Mouse (Mus musculus): ENCODE measurements around the gene B4galt3. TPM values are rescaled to one million over a fixed set of nuclear protein-coding genes. Genes with fewer than 3 reads are reported as not detected.

B4galt3 gene
- polyA plus RNA-seq, 1 experiment from 2014 or later: 44.4 TPM

- 64% methylated on average over 5 of the region's 5 CpGs for WGBS
- peak overlapping the region; percentile 78 for H3K4me3 ChIP-seq
- no peaks in the 10 kb centered on the region for H3K9me3 ChIP-seq (replicated peaks)
- H3K36me3 ChIP-seq: peaks cover 39% of the 10 kb centered on the region
- no peaks in the 10 kb centered on the region for H3K27me3 ChIP-seq
- no peak for ATAC-seq (replicated peaks; ENCODE audit: insufficient number of reproducible peaks, insufficient read depth, low FRiP score, low read depth)
- H3K9ac ChIP-seq: peak overlapping the region; percentile 79
- H3K4me2 ChIP-seq: peak overlapping the region; percentile 86
- H3K4me1 ChIP-seq (replicated peaks): peaks cover 19% of the 10 kb centered on the region
- no peak overlapping the region for H3K27ac ChIP-seq
Observed at GRCm38 (mm10) chr1:171279721-171280120, 9.6 kb downstream of the B4galt3 start.

GRCm38 (mm10) chr1:171280250-171280915 is 10.3 kb downstream of the B4galt3 start:
- Histone ChIP-seq H3K4me3 (peak overlapping the region; percentile 78), H3K4me1 (replicated peaks) (peaks cover 19% of the 10 kb centered on the region), H3K4me2 (peak overlapping the region; percentile 86), H3K36me3 (peaks cover 39% of the 10 kb centered on the region), H3K27me3 (no peaks in the 10 kb centered on the region), H3K9ac (peak overlapping the region; percentile 79), H3K27ac (peak overlapping the region; percentile 71), H3K9me3 (replicated peaks) (no peaks in the 10 kb centered on the region)
- WGBS: 1% methylated on average over 25 of the region's 25 CpGs
- ATAC-seq (replicated peaks; ENCODE audit: insufficient number of reproducible peaks, insufficient read depth, low FRiP score, low read depth): peak; percentile 8; the same call in 1 of the 2 replicates

- peak within 1 kb of the TSS; percentile 79 for H3K9ac ChIP-seq
- H3K9me3 ChIP-seq (replicated peaks): no peaks in the 10 kb centered on the region
- peaks cover 34% of the 10 kb centered on the region for H3K36me3 ChIP-seq
- H3K27me3 ChIP-seq: no peaks in the 10 kb centered on the region
- H3K4me2 ChIP-seq: peak within 1 kb of the TSS; percentile 86
- H3K4me1 ChIP-seq (replicated peaks): peaks cover 24% of the 10 kb centered on the region
- WGBS: under 1% methylated on average over 26 of the region's 26 CpGs
- ATAC-seq (replicated peaks; ENCODE audit: insufficient number of reproducible peaks, insufficient read depth, low FRiP score, low read depth): peak; percentile 98
- peak within 1 kb of the TSS; percentile 90 for H3K27ac ChIP-seq
- peak within 1 kb of the TSS; percentile 78 for H3K4me3 ChIP-seq
Observed at GRCm38 (mm10) chr1:171280916-171281527, 10.9 kb downstream of the B4galt3 start, which contains the start of gene Ppox. Gene Ppox (minus strand): TSS chr1:171281186.

GRCm38 (mm10) chr1:171281528-171281923 is 11.4 kb downstream of the B4galt3 start:
- Histone ChIP-seq H3K27ac (peak overlapping the region; percentile 90), H3K9me3 (replicated peaks) (no peaks in the 10 kb centered on the region), H3K27me3 (no peaks in the 10 kb centered on the region), H3K4me3 (peak overlapping the region; percentile 78), H3K9ac (peak overlapping the region; percentile 71), H3K4me2 (peak overlapping the region; percentile 86), H3K36me3 (peaks cover 34% of the 10 kb centered on the region), H3K4me1 (replicated peaks) (peaks cover 28% of the 10 kb centered on the region)
- 0% methylated on average over 10 of the region's 10 CpGs for WGBS
- peak; percentile 41; the same call in 1 of the 2 replicates for ATAC-seq (replicated peaks; ENCODE audit: insufficient number of reproducible peaks, insufficient read depth, low FRiP score, low read depth)

DNA sequence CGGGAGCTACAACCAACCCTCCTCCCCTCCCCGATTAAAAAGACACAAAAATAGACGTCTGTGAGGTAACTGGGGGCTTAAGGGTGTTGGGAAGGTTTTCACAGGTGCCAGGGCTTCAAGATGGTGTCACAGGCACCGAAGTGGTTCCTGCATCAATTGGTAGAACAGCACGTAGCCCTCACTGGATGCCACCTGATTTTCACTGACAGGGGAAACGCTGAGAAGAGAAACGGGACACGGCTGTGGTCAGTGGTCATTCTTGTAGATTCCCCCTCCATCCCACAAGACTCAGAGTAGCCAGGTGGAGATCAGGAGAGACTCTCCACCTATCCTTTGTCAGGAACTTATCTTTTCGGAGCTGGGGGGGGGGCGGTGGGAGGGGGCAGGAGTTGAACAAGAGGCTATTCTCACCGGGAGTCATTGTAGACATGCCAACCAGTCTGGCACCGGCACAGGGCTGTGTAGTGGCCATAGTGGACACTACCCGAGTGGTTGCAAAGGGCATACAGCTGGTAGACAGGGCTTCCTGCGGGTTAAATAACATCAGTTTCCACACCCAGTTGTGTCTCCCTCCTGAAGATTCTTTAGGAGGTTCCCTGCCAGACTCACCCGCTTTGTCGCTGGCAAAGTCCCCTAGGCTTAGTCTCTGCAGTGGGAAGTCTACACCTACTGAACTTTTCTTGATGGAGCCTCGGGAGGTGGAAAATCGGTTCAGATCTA is 12.1 kb downstream of the B4galt3 start:
- peaks cover 35% of the 10 kb centered on the region for H3K4me1 ChIP-seq (replicated peaks)
- H3K27me3 ChIP-seq: no peaks in the 10 kb centered on the region
- WGBS: 73% methylated on average over 18 of the region's 18 CpGs
- H3K27ac ChIP-seq: peak overlapping the region; percentile 90; the same call in 1 of the 2 replicates
- no peak for ATAC-seq (replicated peaks; ENCODE audit: insufficient number of reproducible peaks, insufficient read depth, low FRiP score, low read depth)
- peaks cover 28% of the 10 kb centered on the region; the same call in 1 of the 2 replicates for H3K36me3 ChIP-seq
- no peaks in the 10 kb centered on the region for H3K9me3 ChIP-seq (replicated peaks)
- peak overlapping the region; percentile 71; the same call in 1 of the 2 replicates for H3K9ac ChIP-seq
- H3K4me2 ChIP-seq: peak overlapping the region; percentile 86; the same call in 1 of the 2 replicates
- H3K4me3 ChIP-seq: peak overlapping the region; percentile 78

DNA sequence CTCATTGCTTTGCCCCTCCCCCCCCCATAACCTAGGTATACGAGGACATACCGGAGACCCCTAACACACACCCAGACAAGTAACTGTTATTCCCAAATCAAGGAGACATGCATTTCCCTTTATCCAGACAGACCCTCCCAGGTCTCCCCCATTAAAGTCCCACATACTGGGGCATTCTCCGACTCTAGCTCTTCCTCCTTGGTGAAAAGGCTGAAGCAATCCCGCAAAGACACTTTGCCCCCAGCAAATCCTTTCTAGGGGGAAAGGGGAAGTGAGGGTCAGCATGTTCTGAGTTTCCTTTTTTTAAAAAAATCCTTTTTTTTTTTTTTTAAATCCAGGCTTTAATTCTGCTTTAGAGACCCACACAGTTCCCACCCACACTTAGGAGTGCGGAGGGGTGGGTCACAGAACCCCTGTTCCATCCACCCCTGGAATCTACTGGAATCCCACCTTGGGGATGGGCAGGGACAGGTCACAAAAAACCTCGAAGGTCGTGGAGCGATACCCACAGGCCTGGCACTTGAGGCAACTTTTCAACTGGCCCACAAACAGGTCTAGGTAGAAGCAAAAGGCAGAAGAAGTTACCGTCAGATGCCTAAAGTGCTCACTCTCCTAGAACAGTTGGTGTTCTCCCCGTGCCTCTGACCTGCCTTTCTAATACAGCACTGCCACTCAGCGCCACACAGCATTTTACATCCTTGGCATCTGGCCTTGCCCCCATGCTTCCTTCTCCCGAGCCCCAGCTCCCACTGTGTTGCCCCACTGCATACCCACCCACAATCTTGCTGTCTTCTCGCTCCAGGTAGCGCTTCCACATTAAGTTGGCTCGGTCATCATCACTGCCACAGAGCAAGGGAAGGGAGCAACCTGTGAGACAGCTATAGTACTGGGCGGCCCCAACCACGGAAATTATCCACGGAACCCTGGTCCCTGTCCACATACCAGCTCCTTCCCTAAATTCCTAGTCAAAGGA is 13.3 kb downstream of the B4galt3 start:
- H3K4me1 ChIP-seq (replicated peaks): peaks cover 40% of the 10 kb centered on the region
- H3K9me3 ChIP-seq (replicated peaks): no peaks in the 10 kb centered on the region
- no peaks in the 10 kb centered on the region for H3K27me3 ChIP-seq
- ATAC-seq (replicated peaks; ENCODE audit: insufficient number of reproducible peaks, insufficient read depth, low FRiP score, low read depth): no peak
- no peak overlapping the region for H3K9ac ChIP-seq
- 88% methylated on average over 18 of the region's 18 CpGs for WGBS
- peaks cover 26% of the 10 kb centered on the region; the same call in 1 of the 2 replicates for H3K36me3 ChIP-seq
- no peak overlapping the region for H3K27ac ChIP-seq
- no peak overlapping the region for H3K4me3 ChIP-seq
- no peak overlapping the region for H3K4me2 ChIP-seq

- ATAC-seq (replicated peaks; ENCODE audit: insufficient number of reproducible peaks, insufficient read depth, low FRiP score, low read depth): no peak
- no peak overlapping the region for H3K4me3 ChIP-seq
- no peak overlapping the region for H3K4me2 ChIP-seq
- no peak overlapping the region for H3K27ac ChIP-seq
- peaks cover 40% of the 10 kb centered on the region for H3K4me1 ChIP-seq (replicated peaks)
- H3K36me3 ChIP-seq: peaks cover 36% of the 10 kb centered on the region; the same call in 1 of the 2 replicates
- WGBS: 88% methylated on average over 15 of the region's 15 CpGs
- no peaks in the 10 kb centered on the region for H3K9me3 ChIP-seq (replicated peaks)
- H3K9ac ChIP-seq: no peak overlapping the region
- no peaks in the 10 kb centered on the region for H3K27me3 ChIP-seq
Observed at GRCm38 (mm10) chr1:171284491-171284890, 14.4 kb downstream of the B4galt3 start.

DNA sequence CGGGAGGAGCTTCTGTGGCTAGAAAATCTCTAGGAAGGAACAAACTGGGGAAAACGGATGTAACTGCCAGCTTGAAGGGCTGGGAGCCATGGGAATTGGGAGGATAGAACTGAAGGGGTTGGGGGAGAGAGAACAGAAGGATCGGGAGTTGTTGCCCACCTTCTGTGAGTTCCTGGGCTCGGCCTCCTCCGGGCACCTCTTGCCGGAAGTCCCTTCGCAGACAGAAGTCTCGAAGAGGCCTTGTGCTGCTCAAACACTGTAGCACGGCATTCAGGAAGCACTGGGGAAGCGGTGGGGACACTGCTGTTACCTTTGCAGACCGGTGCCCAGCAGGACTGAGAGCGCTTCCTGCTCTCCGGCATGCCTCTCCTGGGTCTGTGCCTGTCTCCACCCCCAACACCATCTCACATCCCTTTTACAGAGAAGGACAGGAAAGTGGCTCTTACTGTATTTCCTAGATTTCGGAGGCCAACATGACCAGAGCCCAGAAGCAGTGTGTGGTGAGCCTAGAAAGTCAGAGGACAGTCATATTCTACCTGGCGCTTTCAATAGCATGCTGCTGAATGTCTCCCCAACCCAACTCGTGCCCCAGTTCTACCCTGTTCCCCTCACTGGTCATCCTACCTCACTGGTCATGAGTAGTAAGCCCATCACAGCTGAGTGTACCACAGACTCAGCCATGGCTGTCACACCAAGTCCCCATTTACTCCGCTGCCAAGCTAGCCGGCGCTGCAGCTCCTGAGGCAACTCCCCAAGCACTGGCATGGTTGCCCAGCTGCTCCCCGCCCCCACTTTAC is 15.2 kb downstream of the B4galt3 start:
- no peak overlapping the region for H3K4me3 ChIP-seq
- no peak for ATAC-seq (replicated peaks; ENCODE audit: insufficient number of reproducible peaks, insufficient read depth, low FRiP score, low read depth)
- no peak overlapping the region for H3K27ac ChIP-seq
- peaks cover 41% of the 10 kb centered on the region; the same call in 1 of the 2 replicates for H3K36me3 ChIP-seq
- no peaks in the 10 kb centered on the region for H3K9me3 ChIP-seq (replicated peaks)
- H3K9ac ChIP-seq: no peak overlapping the region
- H3K4me2 ChIP-seq: no peak overlapping the region
- WGBS: 82% methylated on average over 20 of the region's 20 CpGs
- H3K4me1 ChIP-seq (replicated peaks): peaks cover 33% of the 10 kb centered on the region
- H3K27me3 ChIP-seq: no peaks in the 10 kb centered on the region

DNA sequence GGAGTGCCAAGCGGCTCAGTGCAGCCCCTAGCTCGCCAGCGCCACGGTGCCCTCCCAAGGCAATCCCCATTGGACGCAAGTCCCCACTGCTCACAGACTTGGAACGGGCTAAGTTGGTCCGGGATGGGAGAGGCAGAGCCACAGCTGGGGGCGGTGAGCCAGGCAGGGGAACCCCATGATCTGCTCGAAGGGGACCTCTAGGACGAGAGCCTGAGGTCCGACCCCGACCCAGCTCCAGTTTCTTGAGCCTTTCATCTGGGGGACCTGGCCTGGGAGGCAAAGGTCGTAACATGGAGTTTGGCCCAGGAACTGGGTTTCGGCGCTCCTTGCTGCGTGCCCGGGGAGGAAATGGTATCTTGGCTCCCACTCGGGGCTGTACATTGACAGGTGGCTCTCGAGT is 16.4 kb downstream of the B4galt3 start:
- WGBS: 90% methylated on average over 19 of the region's 19 CpGs
- no peak overlapping the region for H3K27ac ChIP-seq

More for the DNA sequence above, 16.4 kb downstream of the B4galt3 start:
- H3K9ac ChIP-seq: peak overlapping the region; percentile 99; the same call in 1 of the 2 replicates
- H3K36me3 ChIP-seq: peaks cover 45% of the 10 kb centered on the region; the same call in 1 of the 2 replicates
- peaks cover 30% of the 10 kb centered on the region for H3K4me1 ChIP-seq (replicated peaks)
- H3K4me3 ChIP-seq: peak overlapping the region; percentile 100
- no peak for ATAC-seq (replicated peaks; ENCODE audit: insufficient number of reproducible peaks, insufficient read depth, low FRiP score, low read depth)
- H3K9me3 ChIP-seq (replicated peaks): no peaks in the 10 kb centered on the region
- no peaks in the 10 kb centered on the region for H3K27me3 ChIP-seq
- peak overlapping the region; percentile 83 for H3K4me2 ChIP-seq

Measured in heart, embryonic 15.5 days (tissue).